ENCODE assay signal across 14 mouse cellular contexts in the genomic region with DNA sequence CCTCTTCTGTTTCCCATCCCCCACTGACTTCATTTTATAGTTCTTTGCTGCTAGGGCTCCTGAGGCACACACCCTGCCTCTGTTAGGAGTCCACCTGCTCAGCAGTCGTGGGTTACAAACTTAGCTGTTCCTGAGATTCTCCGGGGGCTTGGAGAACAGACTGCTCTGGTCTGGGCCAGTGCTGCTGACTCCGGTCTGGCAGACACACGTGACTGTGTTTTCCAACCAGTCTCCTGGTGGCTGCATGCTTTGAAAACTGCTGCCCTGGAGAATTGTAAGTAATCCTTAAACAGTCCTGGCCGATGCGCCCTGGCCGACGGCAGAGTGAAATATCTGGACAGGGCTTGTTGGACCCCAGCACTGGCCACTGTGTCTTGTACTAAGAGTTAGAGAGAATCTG. TPM values are rescaled to one million over a fixed set of nuclear protein-coding genes. Genes with fewer than 3 reads are reported as not detected.
DNase-seq lines count a peak whose midpoint lies in the region; ATAC-seq and TF ChIP-seq lines count a peak whose summit lies in the region.
"Had no signal": no experiment of that assay in that cellular context is flagged by ENCODE, and none has a peak within 500 bp of the region (broad histone marks: within the 10 kb centered on the region; RNA-seq: fewer than 3 reads in every experiment).

No protein-coding gene starts in this region.

- no peak overlapping the region for H3K27ac ChIP-seq in heart, embryonic 13.5 days (replicated peaks)
- H3K27ac ChIP-seq in stomach, embryonic 14.5 days (ENCODE audit: low read length) = no peak overlapping the region
- H3K27ac ChIP-seq in stomach, postnatal 0 days (replicated peaks) = no peak overlapping the region
- no peak overlapping the region for H3K27ac ChIP-seq in lung, postnatal 0 days (ENCODE audit: low read length)
- H3K27ac ChIP-seq: layer of hippocampus, adult 2 months; liver, embryonic 15.5 days had no signal

- no peaks in the 10 kb centered on the region for H3K36me3 ChIP-seq in heart, embryonic 13.5 days
- H3K36me3 ChIP-seq in stomach, embryonic 14.5 days (ENCODE audit: control insufficient read depth, insufficient read depth, low read length) = no peaks in the 10 kb centered on the region
- H3K36me3 ChIP-seq in stomach, postnatal 0 days (ENCODE audit: control insufficient read depth, insufficient read depth, low read length) = no peaks in the 10 kb centered on the region
- H3K36me3 ChIP-seq in lung, postnatal 0 days (ENCODE audit: insufficient read depth, low read length) = no peaks in the 10 kb centered on the region
- H3K36me3 ChIP-seq: liver, embryonic 15.5 days had no signal

- TF ChIP-seq EP300 in stomach, postnatal 0 days (optimal IDR thresholded peaks at IDR 0.05) = no peak
- no peak for TF ChIP-seq EP300 in lung, postnatal 0 days (IDR thresholded peaks at IDR 0.05)

- no peak overlapping the region for H3K4me3 ChIP-seq in heart, embryonic 13.5 days
- H3K4me3 ChIP-seq in stomach, embryonic 14.5 days (ENCODE audit: low read depth, low read length) = no peak overlapping the region
- H3K4me3 ChIP-seq in stomach, postnatal 0 days (ENCODE audit: low read depth, low read length) = no peak overlapping the region
- H3K4me3 ChIP-seq in lung, postnatal 0 days (ENCODE audit: low read depth, low read length) = no peak overlapping the region
- H3K4me3 ChIP-seq: layer of hippocampus, adult 2 months; liver, embryonic 15.5 days had no signal

- H3K4me1 ChIP-seq in heart, embryonic 13.5 days = peaks cover 26% of the 10 kb centered on the region
- H3K4me1 ChIP-seq in stomach, embryonic 14.5 days (ENCODE audit: control insufficient read depth, insufficient read depth, low read length) = no peaks in the 10 kb centered on the region
- no peaks in the 10 kb centered on the region for H3K4me1 ChIP-seq in stomach, postnatal 0 days (replicated peaks; ENCODE audit: control insufficient read depth, insufficient read depth)
- H3K4me1 ChIP-seq in lung, postnatal 0 days (ENCODE audit: insufficient read depth, low read depth, low read length) = no peaks in the 10 kb centered on the region
- H3K4me1 ChIP-seq: liver, embryonic 15.5 days had no signal

- no peak for TF ChIP-seq CTCF in stomach, postnatal 0 days (IDR thresholded peaks at IDR 0.05; ENCODE audit: low read depth)
- TF ChIP-seq CTCF in lung, postnatal 0 days (IDR thresholded peaks at IDR 0.05) = no peak

- ATAC-seq in heart, embryonic 13.5 days (ENCODE audit: extremely low read depth, insufficient number of reproducible peaks, low FRiP score, low TSS enrichment) = no peak
- ATAC-seq in stomach, embryonic 14.5 days (ENCODE audit: insufficient number of reproducible peaks, insufficient read depth, low FRiP score, low read depth) = 0 out of 2 replicates have a peak, but pooled peaks have one; percentile 18
- ATAC-seq in stomach, postnatal 0 days (ENCODE audit: low FRiP score, low TSS enrichment) = no peak
- no peak for ATAC-seq in lung, postnatal 0 days
- ATAC-seq: CD4-positive, CD25-positive, alpha-beta regulatory T cell, adult 4 months had no signal

- H3K9me3 ChIP-seq in heart, embryonic 13.5 days = no peaks in the 10 kb centered on the region
- no peaks in the 10 kb centered on the region for H3K9me3 ChIP-seq in stomach, embryonic 14.5 days (ENCODE audit: control insufficient read depth, low read depth, low read length)
- H3K9me3 ChIP-seq in stomach, postnatal 0 days (ENCODE audit: control insufficient read depth, low read length) = no peaks in the 10 kb centered on the region
- H3K9me3 ChIP-seq in lung, postnatal 0 days (ENCODE audit: low read length) = no peaks in the 10 kb centered on the region
- H3K9me3 ChIP-seq: liver, embryonic 15.5 days had no signal

- peak overlapping the region; percentile 37 for H3K9ac ChIP-seq in heart, embryonic 13.5 days
- H3K9ac ChIP-seq in stomach, embryonic 14.5 days (replicated peaks; ENCODE audit: low read depth, low read length) = no peak overlapping the region
- no peak overlapping the region for H3K9ac ChIP-seq in stomach, postnatal 0 days (ENCODE audit: low read length)
- H3K9ac ChIP-seq in lung, postnatal 0 days (replicated peaks; ENCODE audit: low read depth) = no peak overlapping the region
- H3K9ac ChIP-seq: liver, embryonic 15.5 days had no signal

- DNase-seq in heart, adult 11 months = no peak
- DNase-seq in stomach, postnatal 0 days (ENCODE audit: low spot score) = no peak
- DNase-seq in kidney, postnatal 25 days = peak; percentile 34 to 75
- no peak for DNase-seq in lung, postnatal 0 days (ENCODE audit: low spot score)
- DNase-seq in liver = no peak
- DNase-seq: adrenal gland, adult 8-10 months; cerebellum, postnatal 36 days; lung, postnatal 4 days had no signal

- 41% methylated on average over 8 of the region's 8 CpGs for WGBS in heart, embryonic 13.5 days
- WGBS in stomach, embryonic 14.5 days = 57% methylated on average over 8 of the region's 8 CpGs
- WGBS in stomach, postnatal 0 days = 43% methylated on average over 8 of the region's 8 CpGs
- WGBS in lung, postnatal 0 days = 50% methylated on average over 8 of the region's 8 CpGs

- H3K4me2 ChIP-seq in heart, embryonic 13.5 days = peak overlapping the region; percentile 51
- H3K4me2 ChIP-seq in stomach, embryonic 14.5 days (replicated peaks; ENCODE audit: low read depth, low read length) = no peak overlapping the region
- H3K4me2 ChIP-seq in stomach, postnatal 0 days (replicated peaks; ENCODE audit: low read depth) = no peak overlapping the region
- no peak overlapping the region for H3K4me2 ChIP-seq in lung, postnatal 0 days (replicated peaks; ENCODE audit: low read depth, low read length)
- H3K4me2 ChIP-seq: liver, embryonic 15.5 days had no signal

- peaks cover 8% of the 10 kb centered on the region; the same call in 1 of the 2 replicates for H3K27me3 ChIP-seq in heart, embryonic 13.5 days (replicated peaks)
- H3K27me3 ChIP-seq in stomach, embryonic 14.5 days (ENCODE audit: control insufficient read depth, insufficient read depth, low read length) = no peaks in the 10 kb centered on the region
- no peaks in the 10 kb centered on the region; the same call in 1 of the 2 replicates for H3K27me3 ChIP-seq in stomach, postnatal 0 days (ENCODE audit: control insufficient read depth, insufficient read depth, low read length)
- H3K27me3 ChIP-seq in lung, postnatal 0 days (replicated peaks; ENCODE audit: insufficient read depth, low read length) = no peaks in the 10 kb centered on the region

RNA-seq across cellular contexts. Expression of a gene that starts 12.7 kb away (rescaled TPM):
- polyA plus RNA-seq in heart, embryonic 13.5 days (2015; fragmentation: Nextera tagmentation; extraction: Ambion mirVana) = 0.06 TPM in 1 of 2 replicates, not detected in the other
- 0.10 TPM in 1 of 2 replicates, not detected in the other for polyA plus RNA-seq in stomach, embryonic 14.5 days (2014; fragmentation: Nextera tagmentation; extraction: Ambion mirVana)
- polyA plus RNA-seq in stomach, postnatal 0 days (2015; fragmentation: Nextera tagmentation; extraction: Ambion mirVana) = 12.0 and 12.5 TPM in 2 replicates
- 0.98 and 1.5 TPM in 2 replicates for polyA plus RNA-seq in lung, postnatal 0 days (2015; fragmentation: Nextera tagmentation; extraction: Ambion mirVana)
- polyA plus RNA-seq: liver, embryonic 15.5 days; spleen, adult 2 months had no signal

Comparison
In these comparisons a context has a peak if more than half of its experiments do, and no peak if none do; other contexts are left out.
1. DNase-seq: peak in kidney, postnatal 25 days (2 of 2); none in heart, adult 11 months (single experiment), stomach, postnatal 0 days (single experiment), lung, postnatal 0 days (single experiment) and liver (single experiment).